Mouse (Mus musculus) hindbrain, embryonic 11.5 days (tissue): Measurements from ENCODE around the gene Cd99l2. TPM values are rescaled to one million over a fixed set of nuclear protein-coding genes. Genes with fewer than 3 reads are reported as not detected.

Experiments
- ATAC-seq: fragments of 200-750 bp; cut with Nextera tagmentation; 2 replicates; pipeline ENCODE4 v1.8.0; 2017; ENCODE audit warnings: mild to moderate bottlenecking, moderate TSS enrichment, moderate library complexity; ENCODE audit not compliant: low FRiP score
- DNase-seq: peaks from one replicate; pipeline ENCODE4 v3.0.0-alpha.2; 2015; ENCODE audit warnings: low spot score
- H3K27ac ChIP-seq: fragments of 300-500 bp; sonication (generic); 2 replicates; pipeline ENCODE4 v1.5.1; 2014; ENCODE audit warnings: mild to moderate bottlenecking, low read depth, low read length
- H3K27me3 ChIP-seq: fragments of 300-500 bp; sonication (generic); 2 replicates; pipeline ENCODE4 v1.6.1; 2014; ENCODE audit warnings: mild to moderate bottlenecking, low read length, moderate library complexity, mixed read lengths; ENCODE audit not compliant: control insufficient read depth, insufficient read depth
- H3K36me3 ChIP-seq: fragments of 300-500 bp; sonication (generic); 2 replicates; pipeline ENCODE4 v1.6.1; 2014; ENCODE audit warnings: mild to moderate bottlenecking, low read length, moderate library complexity, mixed read lengths; ENCODE audit not compliant: control insufficient read depth, insufficient read depth
- H3K4me1 ChIP-seq: fragments of 300-500 bp; sonication (generic); replicated peaks from 2 replicates; pipeline ENCODE4 v1.6.1; 2014; ENCODE audit warnings: low read length, mixed read lengths; ENCODE audit not compliant: control insufficient read depth, insufficient read depth
- H3K4me2 ChIP-seq: fragments of 300-500 bp; sonication (generic); replicated peaks from 2 replicates; pipeline ENCODE4 v1.6.1; 2014; ENCODE audit warnings: mild to moderate bottlenecking, low read depth, low read length
- H3K4me3 ChIP-seq: fragments of 300-500 bp; sonication (generic); 2 replicates; pipeline ENCODE4 v1.5.1; 2014; ENCODE audit warnings: low read depth, low read length
- H3K9ac ChIP-seq: fragments of 300-500 bp; sonication (generic); 2 replicates; pipeline ENCODE4 v1.6.1; 2014; ENCODE audit warnings: low read depth, low read length
- H3K9me3 ChIP-seq: fragments of 300-500 bp; sonication (generic); 2 replicates; pipeline ENCODE4 v1.6.1; 2016; ENCODE audit warnings: low read length; ENCODE audit not compliant: control insufficient read depth
- WGBS: fragments of 180-500 bp; shearing (Covaris S2); extraction: QIAGEN DNeasy Blood & Tissue Kit; methylation state at CpG from one replicate; pipeline ENCODE4 v1.1.7; 2014; 5-methylcytosine and 5-hydroxymethylcytosine counted together
- polyA plus RNA-seq: library from polyadenylated mRNA; unstranded; fragments of >200 nt; fragmentation: Nextera tagmentation; extraction: Ambion mirVana; gene quantifications from 2 replicates; pipeline ENCODE4 v1.2.1, GENCODE M21; 2014

Gene Cd99l2
- polyA plus RNA-seq = 23.0 and 29.0 TPM in 2 replicates

GRCm38 (mm10) chrX:71492634-71493278 is at the start of gene Cd99l2:
Gene Cd99l2 (minus strand): TSS chrX:71492849.
- no peaks in the 10 kb centered on the region for H3K4me1 ChIP-seq
- peak within 1 kb of the TSS; percentile 62 for H3K9ac ChIP-seq
- no peaks in the 10 kb centered on the region for H3K27me3 ChIP-seq
- H3K4me3 ChIP-seq = peak within 1 kb of the TSS; percentile 48
- ATAC-seq (peak; percentile 94), DNase-seq (peak; percentile 83)
- no peaks in the 10 kb centered on the region for H3K36me3 ChIP-seq
- no peaks in the 10 kb centered on the region for H3K9me3 ChIP-seq
- WGBS = 14% methylated on average over 12 of the region's 23 CpGs
- peak within 1 kb of the TSS; percentile 68 for H3K4me2 ChIP-seq
- peak within 1 kb of the TSS; percentile 72 for H3K27ac ChIP-seq

GRCm38 (mm10) chrX:71540821-71541510 is 48.3 kb upstream of the Cd99l2 start:
- no peak overlapping the region for H3K9ac ChIP-seq
- DNase-seq = no peak
- no peaks in the 10 kb centered on the region for H3K36me3 ChIP-seq
- no peaks in the 10 kb centered on the region for H3K9me3 ChIP-seq
- H3K4me2 ChIP-seq = no peak overlapping the region
- no peaks in the 10 kb centered on the region for H3K27me3 ChIP-seq
- no peak overlapping the region for H3K27ac ChIP-seq
- no peak for ATAC-seq
- 81% methylated on average over 7 of the region's 7 CpGs for WGBS
- H3K4me3 ChIP-seq = no peak overlapping the region
- no peaks in the 10 kb centered on the region for H3K4me1 ChIP-seq

- Histone ChIP-seq H3K4me2 (no peak overlapping the region), H3K27ac (no peak overlapping the region), H3K27me3 (no peaks in the 10 kb centered on the region), H3K9ac (no peak overlapping the region), H3K4me3 (no peak overlapping the region), H3K36me3 (no peaks in the 10 kb centered on the region), H3K9me3 (no peaks in the 10 kb centered on the region), H3K4me1 (no peaks in the 10 kb centered on the region)
- DNase-seq (no peak), ATAC-seq (no peak)
- WGBS = 72% methylated on average over 2 of the region's 2 CpGs
Observed at GRCm38 (mm10) chrX:71537791-71538190, 45.1 kb upstream of the Cd99l2 start.

- WGBS = 79% methylated on average over 5 of the region's 5 CpGs
- Histone ChIP-seq H3K27me3 (no peaks in the 10 kb centered on the region), H3K9ac (no peak overlapping the region), H3K4me1 (no peaks in the 10 kb centered on the region), H3K9me3 (no peaks in the 10 kb centered on the region), H3K4me2 (no peak overlapping the region), H3K4me3 (no peak overlapping the region), H3K36me3 (no peaks in the 10 kb centered on the region), H3K27ac (no peak overlapping the region)
- DNase-seq (no peak), ATAC-seq (no peak)
Observed at GRCm38 (mm10) chrX:71534102-71534501, 41.5 kb upstream of the Cd99l2 start.

GRCm38 (mm10) chrX:71532635-71533034 is 40.0 kb upstream of the Cd99l2 start:
- Histone ChIP-seq H3K4me2 (no peak overlapping the region), H3K9ac (no peak overlapping the region), H3K27me3 (no peaks in the 10 kb centered on the region), H3K27ac (no peak overlapping the region), H3K4me1 (no peaks in the 10 kb centered on the region), H3K9me3 (no peaks in the 10 kb centered on the region), H3K36me3 (no peaks in the 10 kb centered on the region), H3K4me3 (no peak overlapping the region)
- WGBS = 65% methylated on average over 3 of the region's 3 CpGs
- no peak for DNase-seq
- no peak for ATAC-seq

GRCm38 (mm10) chrX:71528646-71529045 is 36.0 kb upstream of the Cd99l2 start:
- WGBS = 57% methylated on average over 6 of the region's 6 CpGs
- DNase-seq = peak; percentile 3

GRCm38 (mm10) chrX:71528150-71528549 is 35.5 kb upstream of the Cd99l2 start:
- Histone ChIP-seq H3K9me3 (no peaks in the 10 kb centered on the region), H3K36me3 (no peaks in the 10 kb centered on the region), H3K9ac (no peak overlapping the region), H3K4me3 (no peak overlapping the region), H3K27me3 (no peaks in the 10 kb centered on the region), H3K4me2 (no peak overlapping the region), H3K4me1 (no peaks in the 10 kb centered on the region), H3K27ac (no peak overlapping the region)
- no peak for DNase-seq
- no peak for ATAC-seq
- WGBS = 60% methylated on average over 3 of the region's 3 CpGs

More at GRCm38 (mm10) chrX:71528646-71529045, 36.0 kb upstream of the Cd99l2 start:
- no peak overlapping the region for H3K4me3 ChIP-seq
- no peak overlapping the region for H3K9ac ChIP-seq
- H3K27ac ChIP-seq = no peak overlapping the region
- no peaks in the 10 kb centered on the region for H3K9me3 ChIP-seq
- no peaks in the 10 kb centered on the region for H3K4me1 ChIP-seq
- H3K36me3 ChIP-seq = no peaks in the 10 kb centered on the region
- no peaks in the 10 kb centered on the region for H3K27me3 ChIP-seq
- peak; percentile 72; the same call in 1 of the 2 replicates for ATAC-seq
- H3K4me2 ChIP-seq = no peak overlapping the region

GRCm38 (mm10) chrX:71527461-71527860 is 34.8 kb upstream of the Cd99l2 start:
- H3K4me3 ChIP-seq = no peak overlapping the region
- no peak overlapping the region for H3K27ac ChIP-seq
- DNase-seq = no peak
- no peaks in the 10 kb centered on the region for H3K4me1 ChIP-seq
- no peaks in the 10 kb centered on the region for H3K9me3 ChIP-seq
- H3K9ac ChIP-seq = no peak overlapping the region
- H3K4me2 ChIP-seq = no peak overlapping the region
- no peaks in the 10 kb centered on the region for H3K27me3 ChIP-seq
- no peaks in the 10 kb centered on the region for H3K36me3 ChIP-seq
- 40% methylated on average over 1 of the region's 1 CpGs for WGBS
- ATAC-seq = no peak
